Mouse (Mus musculus): ENCODE measurements at regions not wholly inside any gene's neighbourhood (a gene's known extent, or its start where the extent isn't known, plus 50 kb on each side); places are given as distances from the start of the nearest gene placed in this dataset.

DNA sequence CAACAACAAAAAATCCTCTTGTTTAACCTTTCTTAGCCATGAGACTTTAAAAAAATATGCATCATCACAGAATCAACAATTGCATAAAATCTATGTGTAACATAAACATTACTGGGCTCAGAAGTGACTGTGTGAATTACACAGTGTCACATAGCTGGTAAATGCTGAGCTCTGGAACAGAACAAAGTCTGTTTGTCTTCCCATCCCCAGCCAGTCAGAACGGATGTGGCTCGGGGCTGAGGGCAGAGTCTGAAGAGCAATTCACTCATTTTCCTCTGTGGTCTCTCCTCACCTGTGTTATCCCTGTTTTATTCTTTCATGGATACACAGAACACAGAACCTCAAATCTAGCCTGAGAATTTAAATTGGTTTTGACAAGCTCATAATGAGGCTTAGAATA, 261.0 kb upstream of the Sp4 start:
- DNase-seq (ENCODE audit: extremely low read depth, low read depth), result no peak

DNA sequence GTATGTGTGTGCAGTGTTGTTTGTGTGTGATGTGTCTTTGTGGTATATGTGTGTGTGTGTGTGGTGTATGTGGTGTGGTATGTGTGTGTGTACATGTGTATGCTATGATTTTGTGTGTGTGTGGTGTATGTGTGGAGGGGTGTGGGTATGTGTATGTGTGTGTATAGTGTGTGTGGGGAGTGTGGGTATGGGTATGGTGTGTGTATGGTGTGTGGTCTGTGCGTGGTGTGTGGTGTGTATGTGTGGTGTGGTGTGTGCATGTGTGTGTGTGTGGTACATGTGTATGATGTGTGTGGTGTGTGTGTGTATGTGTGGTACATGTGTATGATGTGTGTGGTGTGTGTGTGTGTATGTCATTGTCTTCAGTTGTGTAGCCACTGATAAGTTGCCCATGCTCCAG, 247.8 kb upstream of the Sp4 start:
- no peak for DNase-seq (ENCODE audit: extremely low read depth, low read depth)

DNA sequence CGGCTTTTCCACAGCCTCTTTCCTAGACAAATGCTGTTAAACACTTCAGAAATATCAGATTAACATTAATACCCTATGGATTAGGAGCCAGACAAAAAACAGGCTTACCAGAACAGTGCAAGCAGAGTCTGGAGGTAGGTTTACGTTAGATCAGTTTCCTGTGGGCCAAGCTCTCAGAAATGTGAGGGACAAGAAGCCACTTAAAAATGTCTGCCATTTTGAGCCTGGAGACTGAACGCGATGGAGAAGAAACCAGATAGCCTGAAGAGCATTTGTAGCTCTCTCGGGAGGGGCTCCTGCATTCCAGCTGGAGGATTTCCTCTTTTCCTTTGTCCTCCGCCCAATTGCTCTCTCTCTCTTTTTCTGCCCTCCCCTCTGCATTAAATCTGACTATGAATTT, 239.1 kb upstream of the Sp4 start:
- DNase-seq (ENCODE audit: extremely low read depth, low read depth), result no peak

DNA sequence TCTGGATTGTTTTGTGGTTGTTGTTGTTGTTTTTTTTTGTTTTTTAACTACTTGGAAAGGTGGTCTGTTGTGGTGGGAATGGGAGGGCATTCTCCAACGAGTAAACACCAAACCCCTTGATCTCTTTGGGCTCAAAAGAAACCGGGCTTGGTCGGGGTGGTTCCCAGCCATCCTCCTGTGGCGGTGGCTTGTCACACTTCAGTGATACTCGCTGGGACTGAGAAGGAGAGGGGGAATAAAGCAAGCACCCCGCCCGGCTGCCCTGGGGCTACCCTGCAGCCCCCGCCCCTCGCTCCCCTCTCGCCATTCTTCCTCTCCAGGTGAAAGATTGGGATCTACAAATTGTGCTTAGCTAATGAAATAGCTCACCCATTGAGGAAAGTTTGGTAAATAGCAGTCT, 229.3 kb upstream of the Sp4 start:
- DNase-seq (ENCODE audit: extremely low read depth, low read depth), result no peak

DNA sequence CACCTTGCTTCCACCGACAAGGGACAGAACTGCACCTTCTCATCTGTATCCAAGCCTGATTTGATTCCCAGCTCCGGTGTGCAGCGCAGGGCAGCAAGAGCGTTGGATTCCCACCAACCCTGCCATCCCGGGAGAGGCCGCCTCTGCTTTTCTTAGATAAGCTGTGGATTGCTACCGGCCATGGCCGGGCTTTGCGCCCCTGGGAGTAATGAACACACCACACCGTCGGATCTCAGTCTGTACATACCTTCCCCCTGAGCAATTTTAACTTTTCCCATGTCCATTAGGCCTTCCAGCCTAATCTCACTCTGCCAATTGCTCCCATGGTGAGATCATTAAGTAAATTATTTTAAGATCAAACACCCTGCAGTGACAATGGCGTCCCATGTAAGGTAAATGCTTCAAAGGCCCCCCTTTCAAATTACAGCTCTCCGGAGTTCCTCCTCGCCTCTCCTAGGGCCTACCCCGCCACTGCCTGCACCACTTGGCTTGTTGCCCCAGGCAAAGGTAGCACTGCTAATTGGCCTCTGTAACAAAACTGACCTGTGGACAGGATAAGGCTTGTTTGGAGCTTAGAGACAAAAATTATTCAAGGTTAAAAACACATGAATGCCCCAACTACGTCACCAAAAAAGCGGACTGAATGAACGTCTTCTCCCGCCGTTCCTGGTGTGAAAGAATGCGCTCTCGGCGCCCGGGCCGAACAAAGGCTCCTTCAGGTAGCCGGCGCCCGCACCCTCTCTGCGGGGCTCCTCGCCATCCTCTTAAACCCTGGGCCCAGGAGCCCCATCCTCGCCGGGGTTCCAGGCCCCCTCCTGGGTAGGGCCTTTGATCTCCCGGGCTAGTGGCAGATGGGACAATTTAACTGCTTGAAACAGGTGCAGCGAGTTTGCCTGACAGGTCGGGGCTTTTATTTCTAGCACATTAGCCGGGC, 228.5 kb upstream of the Sp4 start:
- DNase-seq (ENCODE audit: extremely low read depth, low read depth), result no peak

DNA sequence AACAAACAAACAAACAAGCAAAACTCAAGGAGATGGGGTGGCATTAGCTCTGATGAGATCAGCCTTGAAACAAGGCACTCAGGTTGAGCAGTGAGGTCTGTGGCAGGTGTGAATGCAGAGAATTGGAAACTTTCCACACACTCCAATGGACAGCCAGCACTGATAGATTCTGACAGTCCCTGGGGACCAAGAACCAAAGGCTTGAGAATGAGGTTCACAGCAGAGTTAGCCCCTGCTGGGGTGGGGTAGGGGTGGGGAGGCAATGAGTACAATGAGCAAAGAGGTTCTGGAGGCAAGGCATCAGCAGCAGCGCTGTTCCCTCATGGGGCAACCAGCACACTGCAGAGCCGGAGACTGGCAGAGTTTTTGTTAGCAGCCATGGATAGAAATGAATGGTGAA, 220.5 kb upstream of the Sp4 start:
- DNase-seq (ENCODE audit: extremely low read depth, low read depth), result no peak

DNA sequence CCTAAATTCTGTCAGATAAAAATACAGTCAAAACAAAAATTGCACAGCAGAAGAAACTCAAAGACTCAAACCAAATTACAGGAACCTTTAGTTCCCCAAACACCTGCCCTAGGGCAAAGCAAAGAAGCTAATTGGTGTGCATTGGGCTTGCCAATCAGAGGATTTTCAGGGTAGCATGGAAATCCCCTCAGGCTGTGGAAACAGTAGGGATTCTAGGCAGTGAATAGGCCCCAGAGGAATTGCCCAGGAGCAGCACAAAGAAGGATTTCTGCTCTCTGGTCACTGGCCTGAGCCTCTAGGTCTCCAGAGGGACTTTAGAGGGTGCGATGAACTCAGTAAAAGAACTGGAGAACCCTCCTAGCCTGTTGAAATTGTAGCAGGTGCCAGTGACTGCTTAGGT, 220.1 kb upstream of the Sp4 start:
- no peak for DNase-seq (ENCODE audit: extremely low read depth, low read depth)

DNA sequence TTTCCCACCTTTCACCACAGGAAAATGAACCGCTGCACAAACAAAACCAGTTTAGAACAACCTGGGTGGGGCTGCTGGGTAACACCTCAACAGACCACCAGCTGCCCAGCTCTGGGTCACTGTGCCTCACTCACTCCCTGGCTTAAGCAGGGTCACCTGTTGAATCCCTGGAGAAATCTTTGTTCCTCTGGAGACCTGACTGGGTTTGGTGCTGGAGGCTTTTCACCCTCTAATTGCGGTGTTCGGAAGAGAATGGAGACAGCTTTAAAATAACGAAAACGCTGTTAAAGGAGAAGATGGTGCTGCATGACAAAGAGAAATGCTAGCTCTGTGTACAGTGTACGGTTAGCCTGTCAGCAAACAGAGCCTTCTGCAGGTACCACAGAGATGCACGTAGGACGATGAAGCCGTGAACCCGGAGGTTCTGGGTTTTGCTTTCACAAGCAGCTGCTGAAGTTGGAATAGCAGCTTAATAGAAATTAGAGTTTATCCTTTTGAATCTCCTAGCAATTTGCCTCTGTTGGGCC, 218.6 kb upstream of the Sp4 start:
- DNase-seq (ENCODE audit: extremely low read depth, low read depth), result no peak

DNA sequence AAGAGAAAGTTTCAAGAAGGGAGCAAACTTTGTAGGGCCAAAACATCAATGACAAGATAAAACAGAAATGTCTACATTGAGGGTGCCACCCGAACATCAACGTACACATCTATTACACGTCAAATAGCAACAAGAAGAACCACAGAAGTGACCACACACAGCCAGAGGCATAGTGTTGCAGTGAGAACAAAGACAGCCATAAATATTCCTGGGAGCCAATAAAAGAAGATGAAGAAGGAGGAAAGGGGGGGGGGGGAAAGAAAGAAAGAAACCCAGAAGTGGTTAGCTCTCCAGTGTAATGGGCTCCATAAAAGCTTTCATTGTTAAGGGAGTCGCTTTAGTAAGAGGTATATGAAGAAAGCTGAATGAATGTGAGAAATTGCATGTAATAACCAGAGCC, 209.7 kb upstream of the Sp4 start:
- no peak for DNase-seq (ENCODE audit: extremely low read depth, low read depth)

DNA sequence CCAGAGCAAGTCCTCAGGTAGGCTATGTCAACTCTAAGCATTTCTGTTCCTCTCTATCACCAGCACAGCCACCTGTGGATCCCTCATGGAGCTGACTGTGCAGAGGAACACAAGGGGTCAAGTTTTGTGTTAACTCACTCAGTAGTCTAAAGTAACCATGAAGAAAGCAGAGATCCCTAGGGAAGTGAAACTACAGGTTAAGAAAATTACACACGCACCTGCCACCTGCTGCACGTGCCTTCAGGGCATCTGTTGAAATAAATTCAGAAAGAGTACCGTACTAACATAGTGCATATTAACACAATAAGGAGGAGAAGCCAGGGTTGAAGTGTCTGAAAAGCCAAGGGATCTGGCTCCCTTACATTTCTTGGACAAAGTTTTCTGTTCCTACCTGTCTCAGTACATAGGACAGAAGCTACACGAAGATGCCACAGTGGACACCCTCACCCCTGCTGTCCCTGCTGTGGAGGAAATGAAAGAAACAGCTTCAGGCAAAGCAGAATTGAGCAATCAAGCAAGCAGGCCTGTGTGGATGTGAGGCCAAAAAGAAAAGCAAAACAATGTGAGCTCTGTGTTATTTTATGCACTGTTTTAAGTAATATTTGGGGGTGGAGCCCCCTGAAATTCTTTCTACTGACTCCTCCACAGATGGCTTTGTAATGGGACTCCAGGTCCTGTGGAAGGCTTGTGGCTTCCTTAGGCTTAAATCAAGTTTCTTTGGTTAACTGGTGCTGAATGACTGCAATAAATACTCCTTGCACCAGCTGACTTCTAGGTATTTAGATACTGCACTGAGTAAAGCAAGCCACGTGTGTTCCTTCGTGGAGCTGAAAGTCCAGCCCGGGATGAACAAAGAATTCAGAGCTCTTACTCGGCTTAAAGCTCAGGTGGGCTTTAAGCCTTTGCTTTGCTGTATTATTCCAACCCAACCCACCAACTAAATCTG, 208.0 kb upstream of the Sp4 start:
- DNase-seq (ENCODE audit: extremely low read depth, low read depth), result no peak

DNA sequence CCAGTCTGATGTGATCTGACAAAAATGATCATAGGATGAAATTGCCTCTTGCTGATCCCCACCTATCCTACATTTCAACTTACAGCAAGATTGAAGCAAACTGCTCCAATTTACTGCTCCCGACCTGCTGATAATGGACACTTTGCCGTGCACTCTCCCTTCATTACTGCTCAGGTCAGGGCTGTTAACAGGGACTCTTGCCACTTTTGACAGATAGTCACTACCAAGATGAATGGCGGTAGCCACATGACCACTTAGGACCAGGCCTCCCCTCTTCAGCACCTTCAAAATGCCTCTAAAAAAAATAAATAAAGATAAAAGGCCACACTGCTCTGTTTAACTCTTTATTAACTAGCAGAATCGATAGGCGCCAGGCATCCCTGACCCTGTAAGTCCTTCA, 199.2 kb upstream of the Sp4 start:
- DNase-seq (ENCODE audit: extremely low read depth, low read depth), result no peak

DNA sequence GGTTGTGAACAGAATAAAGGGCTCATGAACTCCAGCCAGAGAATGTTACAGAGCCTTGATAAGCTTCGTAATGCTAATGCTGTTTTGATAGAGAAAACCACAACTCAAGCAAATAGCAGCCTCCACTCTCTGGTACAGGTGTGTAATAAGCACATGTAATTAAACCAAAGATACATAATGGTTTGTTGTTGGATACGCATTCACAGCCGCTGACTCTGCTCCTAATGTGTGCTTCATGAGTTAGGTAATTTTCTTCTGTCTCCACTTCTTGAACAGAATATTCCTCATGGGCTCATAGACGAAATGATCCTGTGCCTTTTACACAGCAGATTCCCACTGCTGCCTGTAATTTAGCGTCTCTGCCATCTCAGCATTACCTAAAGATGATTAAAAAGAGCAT, 186.8 kb upstream of the Sp4 start:
- DNase-seq (ENCODE audit: extremely low read depth, low read depth), result no peak

DNA sequence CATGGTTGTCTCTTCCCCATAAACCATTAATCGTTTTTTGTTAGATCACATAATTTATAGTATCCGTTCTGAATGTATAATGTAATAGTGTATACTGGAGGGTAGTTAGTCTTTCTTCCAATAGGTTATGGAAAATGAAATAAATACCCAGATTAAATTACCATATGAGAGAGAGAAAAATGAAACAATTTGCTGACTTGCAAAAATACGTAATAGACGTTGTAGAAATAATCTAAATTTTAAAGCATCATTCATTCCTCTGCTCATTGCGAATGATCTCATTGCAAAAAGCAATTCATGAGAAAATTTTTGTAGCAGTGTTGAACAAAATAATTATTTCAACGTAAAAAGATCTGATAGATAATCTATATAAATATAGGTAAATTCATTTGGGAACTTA, 185.2 kb upstream of the Sp4 start:
- DNase-seq (ENCODE audit: extremely low read depth, low read depth), result no peak

DNA sequence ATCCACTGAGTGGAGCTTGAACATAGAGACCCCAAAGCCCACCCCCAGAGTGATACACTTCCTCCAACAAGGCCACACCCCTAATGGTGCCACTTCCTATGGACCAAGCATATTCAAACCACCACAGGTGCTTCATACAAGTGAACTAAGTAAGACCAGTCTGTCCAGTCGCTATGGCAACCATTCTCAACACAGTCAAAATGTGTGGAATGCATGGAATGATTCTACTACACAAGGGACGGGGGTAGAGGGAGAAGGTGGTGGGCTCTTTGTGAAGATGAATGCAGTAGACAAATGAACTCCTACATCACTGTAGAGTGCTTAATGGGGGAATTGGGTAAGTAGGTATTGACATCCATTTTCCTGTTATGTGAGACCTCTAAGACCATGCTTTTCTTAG, 180.1 kb upstream of the Sp4 start:
- DNase-seq (ENCODE audit: extremely low read depth, low read depth), result no peak

DNA sequence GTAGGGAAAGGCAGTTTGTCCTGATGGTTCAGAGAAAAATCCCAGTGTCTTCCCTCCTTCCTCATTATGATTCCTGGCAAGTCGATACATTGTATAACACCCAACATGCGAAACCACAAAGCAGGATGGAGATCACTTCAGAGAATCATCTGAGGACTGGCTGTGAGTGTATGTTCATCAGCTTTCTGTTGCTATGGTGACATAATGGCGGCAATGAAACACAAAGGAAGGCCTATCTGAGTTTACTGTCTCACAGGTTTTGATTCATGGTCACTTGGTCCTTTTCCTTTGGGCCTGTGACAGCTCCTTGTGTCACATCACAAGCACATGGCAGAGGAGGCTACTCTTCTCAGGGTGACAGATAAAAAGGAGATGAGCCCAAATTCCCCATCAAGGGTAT, 173.5 kb upstream of the Sp4 start:
- no peak for DNase-seq (ENCODE audit: extremely low read depth, low read depth)

DNA sequence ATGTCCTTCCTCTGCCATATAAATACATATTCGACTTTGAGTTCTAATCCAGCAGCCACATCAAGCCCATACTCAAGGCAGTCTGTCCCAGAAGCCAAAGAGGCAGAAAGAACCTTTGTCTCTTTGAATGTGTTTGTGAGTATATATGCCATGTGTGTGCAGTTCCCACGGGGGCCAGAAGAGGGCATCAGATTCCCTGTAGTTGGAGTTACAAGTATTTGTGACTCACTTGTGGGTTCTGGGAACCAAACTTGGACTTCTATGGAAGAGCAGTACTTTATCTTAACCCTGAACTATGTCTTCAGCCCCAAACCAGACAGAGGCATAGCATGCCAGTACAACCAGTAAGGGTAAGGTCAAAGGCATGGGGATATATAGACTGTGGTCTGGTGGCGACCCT, 165.6 kb upstream of the Sp4 start:
- no peak for DNase-seq (ENCODE audit: extremely low read depth, low read depth)

DNA sequence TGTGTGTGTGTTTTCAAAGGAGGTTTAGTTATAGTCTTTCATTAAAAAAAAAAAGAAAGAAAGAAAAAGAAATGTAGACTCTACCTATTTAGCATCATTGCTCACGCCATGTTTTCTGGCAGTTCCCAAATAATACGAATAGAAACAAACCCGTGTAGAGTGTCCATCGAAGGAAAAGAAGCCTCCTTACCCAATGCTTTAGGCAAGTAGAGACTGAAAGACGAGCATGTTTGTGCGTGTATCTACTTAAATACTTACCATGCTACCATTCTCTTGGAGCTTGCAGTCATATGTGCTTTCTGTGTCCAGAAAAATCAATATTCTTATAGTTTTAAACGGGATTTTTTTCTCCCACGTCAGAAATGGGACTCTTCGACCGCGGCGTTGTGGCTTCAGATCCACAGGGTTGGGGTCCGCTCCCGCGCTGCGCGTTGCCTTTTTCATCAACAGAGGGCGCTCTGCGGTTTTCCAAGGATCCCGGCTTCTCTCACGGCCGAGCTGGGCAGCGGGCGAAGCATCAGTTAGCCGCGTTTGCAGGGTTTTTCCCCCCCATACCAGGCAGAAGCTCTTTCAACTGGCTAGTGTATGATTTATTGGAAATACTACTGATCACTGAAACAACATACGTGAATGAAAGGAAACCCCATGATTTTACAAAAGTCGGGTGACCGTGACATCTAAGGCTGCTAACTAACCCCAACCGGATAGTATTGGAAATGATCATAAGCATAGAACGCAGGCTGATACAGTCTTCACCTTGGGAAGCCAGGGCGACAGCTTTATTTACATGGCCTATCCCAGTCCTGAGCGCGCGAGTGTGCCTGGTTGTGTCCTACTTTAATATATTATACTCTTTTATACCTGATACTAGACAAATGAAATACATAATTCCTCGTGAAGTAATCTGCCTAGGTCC, 156.5 kb upstream of the Sp4 start:
- DNase-seq (ENCODE audit: extremely low read depth, low read depth), result no peak

DNA sequence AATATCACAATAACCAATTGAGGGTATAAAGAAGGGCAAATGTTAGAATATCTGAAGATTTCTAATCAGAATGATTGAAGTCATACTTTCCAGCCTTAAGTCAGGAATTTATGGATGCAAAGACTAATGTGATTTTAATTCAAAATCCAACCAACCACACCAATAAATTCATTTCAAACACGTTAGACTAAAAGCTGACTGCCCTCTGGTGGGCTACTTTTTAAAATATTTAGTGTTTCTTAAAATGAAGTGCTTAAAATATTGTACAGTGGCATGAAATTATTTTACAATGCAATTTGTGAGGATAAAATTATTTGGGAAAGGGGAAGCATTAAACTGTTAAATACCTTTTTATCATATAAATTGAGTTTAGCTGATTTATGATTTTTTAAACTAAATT, 154.4 kb upstream of the Sp4 start:
- no peak for DNase-seq (ENCODE audit: extremely low read depth, low read depth)

DNA sequence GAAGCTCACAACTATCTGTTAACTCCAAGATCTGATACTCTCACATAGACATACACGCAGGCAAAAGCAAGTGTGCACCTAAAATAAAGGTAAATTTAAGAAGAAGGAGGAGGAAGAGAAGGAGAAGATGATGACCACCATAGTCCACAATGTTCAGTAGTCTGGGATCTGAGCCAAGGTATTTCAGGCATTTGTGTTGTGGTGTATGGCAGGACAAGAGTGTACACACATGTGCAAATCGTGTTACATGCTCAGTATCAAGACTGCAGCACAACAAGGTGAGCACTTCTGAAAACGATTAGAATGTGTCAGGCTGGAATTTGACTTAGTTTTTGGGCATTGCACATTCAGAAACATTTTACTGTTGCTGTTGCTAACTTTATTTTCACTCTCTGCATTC, 138.4 kb upstream of the Sp4 start:
- no peak for DNase-seq (ENCODE audit: extremely low read depth, low read depth)

DNA sequence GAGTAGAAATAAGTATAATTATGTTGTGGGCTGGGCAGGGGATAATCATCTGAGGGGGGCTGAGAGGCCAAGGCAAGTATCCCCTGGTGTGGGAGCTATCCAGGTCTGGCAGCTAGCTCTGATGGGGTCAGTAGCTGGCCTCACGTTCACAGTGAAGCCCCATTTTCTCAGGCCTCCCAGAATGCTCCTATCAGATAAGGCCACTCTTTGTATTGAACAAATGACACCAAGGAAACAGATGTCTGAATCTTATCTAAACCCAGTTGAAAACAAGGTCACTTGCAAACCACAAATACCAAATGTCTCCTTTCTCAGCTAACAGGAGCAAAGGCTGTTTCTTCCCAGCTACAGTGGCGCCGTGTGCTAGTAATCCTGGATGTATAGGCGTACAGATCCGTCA, 137.6 kb upstream of the Sp4 start:
- DNase-seq (ENCODE audit: extremely low read depth, low read depth), result no peak

DNA sequence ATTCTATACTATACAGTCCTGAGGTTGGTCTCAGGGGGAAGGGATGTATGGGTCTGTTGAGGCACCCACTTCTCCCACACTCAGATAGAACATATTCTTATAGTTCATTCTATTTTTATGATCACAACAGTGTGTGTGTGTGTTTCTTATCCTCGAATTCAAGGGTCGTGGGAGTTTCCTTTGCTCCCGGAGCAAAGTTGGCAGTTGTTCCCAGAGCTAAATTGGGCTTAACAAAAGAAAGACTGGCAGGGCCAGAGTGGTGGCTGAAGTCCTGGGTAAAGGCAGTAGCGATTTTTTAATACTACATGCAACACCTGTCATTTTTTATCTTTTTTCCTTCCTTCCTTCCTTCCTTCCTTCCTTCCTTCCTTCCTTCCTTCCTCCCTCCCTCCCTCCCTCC, 131.5 kb upstream of the Sp4 start:
- DNase-seq (ENCODE audit: extremely low read depth, low read depth), result no peak

Data from MEL-GATA-1-ER (cell line).